Mouse (Mus musculus) cerebellum, postnatal 10 days (tissue): ENCODE data around the gene Dhdh.
"Not testable (repeated sequence)": the region's sequence is repeated elsewhere in the genome, so short reads cannot be mapped to it uniquely, and the experiment has no call there.

Experiments used
- DNase-seq, 2 experiments: peaks; one replicate each; pipeline ENCODE4 v3.0.0; 2021; ENCODE audit warnings: mixed read lengths in 2 of 2

Dhdh gene

DNA sequence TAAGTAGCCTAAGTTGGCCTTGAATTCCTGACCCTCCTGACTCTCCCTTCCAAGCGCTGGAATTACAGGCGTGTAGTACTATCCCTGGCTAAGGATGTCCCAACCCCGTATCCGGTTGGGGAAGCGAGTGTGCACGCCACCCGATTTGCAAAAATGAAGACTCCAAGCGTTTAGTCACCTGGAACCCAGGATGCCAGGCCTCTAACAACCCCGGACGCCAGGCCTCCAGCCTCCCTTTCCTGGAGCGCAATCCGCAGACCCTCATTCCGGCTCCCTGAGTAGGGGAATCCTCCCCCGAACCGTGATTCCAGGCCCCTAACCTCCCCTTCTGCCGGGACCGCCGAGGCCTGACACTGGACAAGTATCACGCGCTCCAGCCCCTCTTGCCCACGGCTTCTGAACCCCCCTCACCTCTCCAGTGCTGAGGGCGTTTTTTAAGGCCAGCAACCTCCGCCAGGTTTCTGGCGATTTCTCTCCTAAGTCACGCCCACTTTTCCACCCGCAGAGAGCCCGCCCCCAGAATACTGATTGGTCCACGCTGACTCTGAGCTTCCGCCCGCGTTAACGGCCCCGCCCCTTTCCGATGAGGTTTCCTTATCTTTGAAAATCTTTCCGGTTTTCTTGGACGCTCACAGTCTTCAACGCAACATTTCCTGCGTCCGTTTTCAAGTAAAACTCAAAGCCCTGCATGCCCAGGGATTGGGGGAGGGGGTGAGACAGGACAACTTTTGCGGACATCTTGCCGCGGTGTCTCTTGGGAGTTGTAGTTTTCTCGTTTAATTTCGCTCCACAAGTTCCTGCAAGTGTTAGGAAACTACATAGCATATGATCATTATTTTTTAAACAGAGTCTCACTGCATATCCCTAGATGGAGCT, 21.5 kb upstream of the Dhdh start, which contains the start of gene Nucb1:
Gene Nucb1, minus strand, starts transcription at position 495 of the 876 bp plus-strand sequence.
- peak; percentile 97 for DNase-seq

DNA sequence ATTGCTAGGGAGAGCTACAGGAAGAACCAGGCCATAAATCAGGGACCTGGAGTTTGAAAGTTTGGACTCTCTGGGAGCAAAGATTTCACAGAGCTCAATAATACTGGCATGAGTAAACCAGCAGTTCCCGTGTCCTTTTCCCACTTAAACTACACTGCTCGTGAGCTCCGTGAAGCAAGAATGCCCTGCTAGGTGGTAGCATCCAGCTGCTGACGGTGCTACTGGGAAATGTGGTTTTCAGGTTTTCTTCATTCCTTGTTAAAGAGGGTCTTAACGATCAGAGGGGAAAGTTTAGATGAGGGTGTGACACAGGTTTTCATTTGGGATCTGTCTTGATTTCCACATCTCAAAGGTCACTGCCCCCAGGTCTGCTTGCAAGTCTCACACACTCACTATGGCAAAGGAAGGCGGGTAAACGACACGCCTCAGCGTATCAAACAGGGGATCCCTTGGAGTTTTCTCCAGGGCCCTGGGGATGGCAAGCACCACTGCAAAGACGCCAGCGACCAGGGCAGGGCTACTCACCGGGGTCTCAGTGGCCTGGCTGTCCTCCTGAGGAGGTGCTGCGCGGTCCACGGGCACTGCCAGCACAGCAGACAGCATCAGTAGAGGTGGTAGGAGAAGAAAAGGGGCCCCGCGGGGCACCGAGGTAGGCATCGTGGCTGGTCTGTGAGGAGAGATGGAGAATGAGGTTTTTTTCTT, 20.7 kb upstream of the Dhdh start:
- DNase-seq, result no peak

DNA sequence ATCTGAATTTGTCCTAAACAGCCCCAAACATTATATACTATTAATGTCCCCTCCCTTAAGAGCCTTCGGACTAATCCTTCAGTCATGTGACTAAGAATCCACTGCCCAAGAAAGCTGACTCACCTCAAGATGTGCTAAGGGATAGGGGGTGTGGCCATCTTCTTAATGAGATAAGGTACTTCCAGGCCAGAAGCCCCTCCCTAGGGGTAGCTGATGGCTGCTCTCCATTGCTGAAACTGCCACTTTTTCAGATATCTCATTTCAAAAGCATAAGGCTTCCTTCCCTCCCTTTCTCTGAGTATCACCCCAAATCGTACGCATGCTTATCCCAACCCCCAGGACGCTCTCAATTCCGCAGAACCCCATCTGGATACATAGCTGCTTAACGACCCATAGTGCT, 20.0 kb upstream of the Dhdh start:
- DNase-seq, result no peak

DNA sequence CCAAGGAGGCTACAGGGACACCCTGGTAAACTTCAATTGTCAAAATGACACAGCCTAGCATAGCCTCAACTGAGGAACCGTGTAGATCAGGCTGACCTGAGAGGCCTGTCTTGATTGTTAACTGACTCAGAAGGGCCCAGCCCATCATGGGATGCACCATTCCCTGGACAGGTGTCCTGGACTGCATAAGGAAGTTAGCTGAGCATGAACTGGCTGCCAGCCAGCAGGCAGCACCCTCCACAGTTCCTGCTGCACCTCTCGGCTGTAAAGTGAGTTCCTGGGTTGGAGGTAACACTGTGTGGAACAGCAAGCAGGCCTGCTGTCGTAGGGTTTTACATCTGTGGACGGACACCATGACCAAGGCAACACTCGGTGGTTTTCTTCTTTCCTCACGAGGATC, 19.0 kb upstream of the Dhdh start:
- DNase-seq, result no peak

DNA sequence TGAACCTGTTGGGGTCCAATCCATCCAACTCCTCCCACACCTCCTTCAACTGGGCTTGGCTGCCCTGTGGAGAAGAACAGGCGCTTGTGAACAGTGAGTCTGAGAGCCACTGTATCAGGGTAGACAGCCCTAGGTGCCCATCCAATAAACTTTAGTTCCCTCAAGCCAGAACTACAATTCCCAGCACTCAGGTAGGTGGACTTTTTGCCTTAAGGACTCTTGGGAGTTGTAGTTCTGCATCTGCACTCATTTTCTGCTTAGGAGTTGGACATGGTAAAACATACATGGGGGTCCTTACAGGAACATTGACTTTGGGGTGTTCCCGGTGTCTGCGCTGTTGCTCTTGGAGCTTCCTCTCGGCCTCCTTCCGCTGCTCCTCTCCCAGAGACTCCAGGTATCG, 9.8 kb upstream of the Dhdh start:
- DNase-seq, result no peak

DNA sequence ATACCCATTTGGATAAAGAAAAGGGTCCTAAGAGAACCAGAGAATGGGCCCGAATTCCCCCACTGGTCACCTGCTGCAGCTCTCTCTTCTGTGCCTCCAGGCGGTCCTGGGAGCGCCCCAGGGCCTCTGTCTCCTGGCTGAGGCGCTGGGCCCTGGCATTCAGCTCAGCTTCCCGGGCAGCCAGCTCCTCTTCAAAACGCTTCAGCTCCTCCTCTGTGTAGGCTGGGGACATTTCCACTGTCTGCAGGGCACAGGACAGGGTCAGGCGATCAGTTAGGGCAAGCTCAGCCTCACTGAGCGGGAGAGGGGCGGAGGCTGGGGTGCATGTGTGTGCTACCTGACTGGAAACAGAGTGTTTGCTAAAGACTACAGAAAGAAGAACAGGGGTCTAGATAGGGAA, 5.9 kb upstream of the Dhdh start:
- no peak for DNase-seq

DNA sequence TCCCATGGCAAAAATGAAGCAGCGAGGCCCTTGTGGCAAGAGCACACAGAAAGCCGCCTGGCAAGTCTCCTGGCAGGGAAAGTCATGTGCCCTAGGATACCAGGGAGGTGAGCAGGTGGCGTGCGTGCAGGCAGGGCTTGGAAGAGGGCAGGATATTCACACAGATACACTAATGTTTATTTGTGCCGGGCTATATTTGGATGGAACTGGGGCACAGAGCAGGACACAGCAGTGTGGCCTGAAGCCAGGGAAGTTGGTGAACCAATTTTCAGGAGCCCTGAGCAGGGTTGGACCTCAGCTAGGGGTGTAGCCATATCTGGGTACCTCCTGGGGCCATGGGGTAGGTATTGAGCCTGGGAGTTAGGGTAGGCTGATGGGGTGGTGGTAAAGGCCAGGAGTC, 4.3 kb upstream of the Dhdh start:
- peak; percentile 72 for DNase-seq

DNA sequence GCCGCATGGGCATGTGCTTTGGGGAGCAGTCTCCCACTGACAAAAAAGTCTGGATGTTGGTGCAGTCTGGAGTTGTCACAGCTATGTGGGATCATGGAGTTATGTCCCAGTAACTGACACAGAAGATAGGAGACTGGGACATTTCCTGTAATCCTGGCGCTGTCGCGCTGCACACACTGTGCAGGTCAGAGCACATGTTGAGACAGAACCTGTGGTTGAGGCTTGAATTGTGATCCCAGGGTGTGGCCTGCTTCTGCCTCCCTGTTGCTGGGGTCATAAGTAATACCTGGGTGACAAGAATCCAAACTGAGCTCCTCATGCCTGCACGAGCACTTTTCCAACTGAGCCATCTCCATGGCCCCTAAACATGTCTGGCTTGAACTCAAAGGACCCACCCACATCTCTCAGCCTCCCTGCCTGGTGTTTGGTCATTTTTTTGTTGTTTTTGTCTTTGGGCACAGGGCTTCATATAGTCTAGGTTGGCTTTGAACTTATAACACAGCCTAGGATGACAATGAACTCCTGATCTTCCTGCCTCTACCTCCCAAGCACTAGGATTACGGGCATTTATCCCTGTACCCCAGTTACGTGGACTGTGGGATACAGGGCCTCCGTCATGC, 3.7 kb upstream of the Dhdh start:
- no peak for DNase-seq

DNA sequence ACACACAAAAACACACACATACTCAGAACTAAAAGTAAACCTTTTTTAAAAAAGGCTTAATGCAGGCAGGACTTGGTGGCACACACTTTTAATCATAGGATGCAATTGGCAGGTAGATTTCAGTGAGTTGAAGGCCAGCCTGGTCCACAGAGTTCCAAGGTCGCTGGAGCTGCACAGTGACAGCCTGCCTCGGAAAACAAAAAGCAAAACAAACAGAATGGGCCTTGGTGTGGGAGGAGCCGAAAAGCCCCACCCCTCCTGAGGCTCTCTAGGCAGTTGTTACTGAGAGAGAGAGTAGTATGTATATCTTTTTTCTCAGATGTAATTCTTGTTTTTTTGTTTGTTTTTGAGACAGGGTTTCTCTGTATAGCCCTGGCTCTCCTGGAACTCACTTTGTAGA, 2.7 kb upstream of the Dhdh start:
- no peak for DNase-seq

DNA sequence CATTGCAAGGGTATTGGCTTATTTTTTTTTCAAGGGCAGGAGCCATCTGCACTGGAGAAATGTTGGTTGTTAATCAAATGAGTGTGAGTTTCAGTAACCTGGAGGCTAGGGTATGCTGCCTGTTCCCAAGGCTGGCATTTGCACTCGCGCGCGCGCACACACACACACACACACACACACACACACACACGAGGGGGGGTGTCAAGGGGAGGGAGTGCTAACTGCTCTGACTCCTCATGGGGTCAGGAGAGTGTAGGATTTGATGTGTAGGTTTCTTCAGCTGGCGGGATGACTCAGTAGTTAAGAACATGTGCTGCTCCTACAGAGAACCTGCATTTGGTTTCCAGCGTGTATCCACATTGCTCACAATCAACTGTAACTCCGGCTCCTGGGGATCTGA, 2.2 kb upstream of the Dhdh start:
- DNase-seq, result no peak

DNA sequence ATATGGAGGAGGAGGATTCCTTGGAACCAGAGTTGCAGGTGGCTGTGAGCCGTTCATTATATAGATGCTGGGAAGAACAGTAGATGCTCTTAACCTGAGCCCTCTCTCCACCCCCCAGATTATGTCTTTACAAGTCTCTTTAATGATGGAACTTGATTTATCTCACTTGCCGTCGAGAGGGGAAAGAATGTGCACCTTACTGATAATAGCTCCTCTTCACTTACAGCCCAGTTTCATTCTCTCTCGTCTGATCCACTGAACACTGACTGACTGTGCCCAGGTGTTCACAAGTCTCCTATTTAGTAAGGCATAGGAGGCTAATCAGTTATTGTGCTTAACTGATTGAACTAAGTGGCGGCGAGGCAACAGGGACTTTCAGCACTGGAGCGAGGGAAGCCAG, 973 bp upstream of the Dhdh start:
- no peak for DNase-seq

DNA sequence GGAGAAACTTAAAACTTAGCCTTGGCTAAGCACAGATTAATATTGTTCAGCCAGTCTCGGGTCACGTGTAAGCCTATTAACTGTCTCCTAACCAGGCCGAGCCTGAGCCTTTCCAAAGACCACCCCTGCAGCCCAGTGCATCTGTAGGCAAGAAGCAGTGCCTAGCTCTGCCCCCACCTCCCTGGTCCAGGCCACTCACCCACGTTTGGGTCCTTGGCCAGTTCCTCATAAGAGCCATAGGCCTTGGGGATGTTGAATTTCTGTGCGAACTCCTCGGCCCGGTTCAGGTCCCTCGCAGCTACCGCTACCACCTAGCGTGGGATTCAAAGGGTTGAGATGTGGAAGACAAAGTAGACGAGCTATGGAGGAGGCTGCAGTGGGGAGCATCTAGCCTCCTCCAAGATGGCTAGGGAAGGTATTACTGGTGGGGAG, 728 bp downstream of the Dhdh start:
- no peak for DNase-seq

DNA sequence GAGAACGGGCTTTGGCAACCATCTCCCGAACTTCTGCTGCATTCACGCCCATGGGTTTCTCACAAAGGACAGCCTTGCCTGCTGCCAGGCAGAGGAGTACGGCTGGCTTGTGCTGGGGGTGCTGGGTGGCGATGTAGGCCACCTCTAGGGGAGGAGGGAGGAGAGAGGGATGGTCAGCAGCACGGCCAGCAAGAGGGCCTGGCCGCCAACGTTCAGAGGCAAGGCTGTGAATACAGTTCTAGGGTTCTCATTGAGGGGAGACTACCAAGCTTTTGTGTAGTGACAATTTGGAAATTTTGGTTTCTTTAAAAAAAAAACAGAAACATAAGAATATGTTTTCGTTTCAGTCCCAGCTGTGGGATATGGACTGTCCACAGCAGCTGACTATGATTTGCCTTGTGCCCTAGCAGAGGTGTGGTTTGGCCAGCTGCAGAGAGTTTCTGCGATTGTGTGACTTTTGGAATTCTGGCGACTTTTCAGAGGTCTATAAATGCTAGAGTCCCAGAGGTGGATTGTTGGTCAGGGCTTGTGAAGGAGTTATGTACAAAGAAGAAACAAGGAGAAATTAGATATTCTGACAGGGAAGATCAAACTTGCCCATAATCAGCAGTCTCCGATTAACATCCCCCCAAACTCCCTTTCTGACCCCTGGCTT, 1.7 kb downstream of the Dhdh start, which contains the start of gene Gm45808:
Gene Gm45808, minus strand, starts transcription at position 51 of the 655 bp plus-strand sequence.
- DNase-seq, result no peak

DNA sequence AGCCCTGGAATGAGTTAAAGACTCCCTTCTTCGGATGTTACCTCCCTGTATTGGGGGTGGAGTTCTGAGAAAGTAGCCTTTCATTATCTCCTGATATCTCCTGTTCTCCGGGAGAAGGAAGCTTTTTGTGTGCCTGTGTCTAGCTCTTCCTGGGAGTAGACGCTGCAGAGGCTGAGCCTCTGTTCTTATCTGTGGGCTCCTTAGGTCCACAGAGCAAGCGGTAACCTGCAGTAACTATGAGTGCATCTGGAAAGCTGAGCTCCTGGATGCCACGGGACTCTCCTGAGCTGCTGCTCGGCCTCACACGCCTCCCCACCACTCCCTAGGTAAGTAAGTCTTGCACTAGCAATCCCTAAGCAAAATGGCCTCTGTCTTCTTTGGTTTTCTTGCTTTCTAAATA, 2.4 kb downstream of the Dhdh start:
- DNase-seq, result no peak

DNA sequence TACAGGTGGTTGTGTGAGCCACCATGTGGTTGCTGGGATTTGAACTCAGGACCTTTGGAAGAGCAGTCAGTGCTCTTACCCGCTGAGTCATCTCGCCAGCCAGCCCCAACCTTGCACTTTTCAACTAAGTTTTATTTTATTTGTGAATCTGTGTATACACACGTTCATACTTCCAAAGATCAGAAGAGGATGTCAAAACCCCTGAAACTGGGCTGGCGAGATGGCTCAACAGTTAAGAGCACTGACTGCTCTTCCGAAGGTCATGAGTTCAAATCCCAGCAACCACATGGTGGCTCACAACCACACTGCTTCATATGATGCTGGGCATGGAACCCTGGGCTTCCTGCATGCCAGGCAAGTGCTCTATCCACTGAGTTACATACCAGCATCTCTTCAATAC, 3.6 kb downstream of the Dhdh start:
- not testable (repeated sequence) for DNase-seq

DNA sequence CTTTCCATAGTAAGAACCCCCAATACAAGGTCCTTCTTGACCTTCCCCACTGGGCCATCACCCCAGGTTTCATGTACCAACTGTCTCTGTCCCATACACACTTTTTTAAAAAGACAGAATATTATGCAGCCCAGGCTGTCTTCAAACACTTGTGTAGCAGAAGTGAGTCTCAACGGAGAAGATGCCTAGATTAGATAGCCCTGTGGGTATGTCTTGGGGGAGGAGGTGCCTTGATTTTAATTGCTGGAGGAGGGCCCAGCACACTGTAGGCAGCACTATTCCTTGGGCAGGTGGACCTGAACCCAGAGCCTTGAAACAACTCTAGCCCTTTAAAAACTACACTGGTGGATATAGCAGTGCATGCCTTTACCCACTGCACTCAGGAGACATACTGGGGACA, 6.4 kb downstream of the Dhdh start:
- no peak for DNase-seq

DNA sequence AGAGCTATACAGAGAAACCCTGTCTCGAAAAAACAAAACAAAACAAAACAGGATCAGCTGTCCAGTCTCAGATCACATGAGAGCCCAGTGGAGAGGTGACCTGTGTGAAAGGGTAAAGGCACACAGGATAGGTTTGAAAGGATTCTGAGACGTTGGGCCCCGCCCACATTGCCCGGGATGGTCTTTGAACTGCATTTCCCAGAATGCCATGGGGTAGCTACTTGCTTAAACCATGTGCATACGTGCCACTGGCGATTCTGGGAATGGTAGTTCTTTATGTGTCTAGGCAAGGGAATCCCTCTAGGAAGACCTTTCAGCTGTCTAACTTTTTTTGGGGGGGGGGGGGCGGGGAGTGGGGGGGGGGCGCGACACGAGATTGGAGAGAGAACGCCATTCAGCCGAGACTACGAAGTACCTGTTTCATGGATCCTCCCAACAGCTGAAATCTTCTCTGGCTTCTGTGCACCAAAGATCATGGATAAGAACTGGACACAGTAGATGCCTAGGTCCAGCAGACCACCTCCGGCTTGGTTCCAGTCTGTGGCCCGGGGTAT, 7.2 kb downstream of the Dhdh start, which contains the start of gene Tulp2:
Gene Tulp2, plus strand, starts transcription at position 504 of the 554 bp plus-strand sequence.
- DNase-seq, result peak; percentile 81 to 82

DNA sequence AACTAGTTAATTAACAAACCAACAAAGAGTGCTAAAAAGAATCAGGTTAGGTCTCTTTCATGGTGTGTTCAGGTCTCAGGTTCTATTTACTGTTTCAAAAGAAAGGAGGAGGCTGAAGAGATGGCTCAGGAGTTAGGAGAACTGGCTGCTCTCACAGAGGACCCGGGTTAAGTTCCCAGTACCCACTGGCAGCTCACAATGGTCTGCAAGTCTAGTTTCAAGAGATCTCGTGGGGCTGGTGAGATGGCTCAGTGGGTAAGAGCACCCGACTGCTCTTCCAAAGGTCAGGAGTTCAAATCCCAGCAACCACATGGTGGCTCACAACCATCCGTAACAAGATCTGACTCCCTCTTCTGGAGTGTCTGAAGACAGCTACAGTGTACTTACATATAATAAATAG, 8.3 kb downstream of the Dhdh start:
- DNase-seq, result not testable (repeated sequence)

DNA sequence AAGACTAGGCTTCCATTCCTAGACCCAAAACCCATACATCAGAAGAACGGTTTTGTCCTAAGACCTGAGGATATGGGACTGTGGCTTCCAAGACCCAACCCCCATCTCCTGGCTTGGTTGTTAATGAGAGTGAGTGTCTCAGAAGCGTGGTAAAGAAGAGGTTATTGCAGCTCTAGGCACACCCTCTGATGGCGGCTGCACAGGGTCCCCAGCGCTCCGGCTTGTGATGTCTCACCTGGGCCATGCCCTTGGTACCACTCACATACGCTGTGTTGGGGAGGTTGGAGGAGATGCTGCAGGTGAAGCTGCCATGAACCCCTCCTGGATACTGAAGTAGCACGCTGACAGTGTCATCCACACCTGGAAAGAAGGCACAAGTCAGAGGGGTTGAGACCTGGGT, 9.8 kb downstream of the Dhdh start:
- DNase-seq, result no peak

DNA sequence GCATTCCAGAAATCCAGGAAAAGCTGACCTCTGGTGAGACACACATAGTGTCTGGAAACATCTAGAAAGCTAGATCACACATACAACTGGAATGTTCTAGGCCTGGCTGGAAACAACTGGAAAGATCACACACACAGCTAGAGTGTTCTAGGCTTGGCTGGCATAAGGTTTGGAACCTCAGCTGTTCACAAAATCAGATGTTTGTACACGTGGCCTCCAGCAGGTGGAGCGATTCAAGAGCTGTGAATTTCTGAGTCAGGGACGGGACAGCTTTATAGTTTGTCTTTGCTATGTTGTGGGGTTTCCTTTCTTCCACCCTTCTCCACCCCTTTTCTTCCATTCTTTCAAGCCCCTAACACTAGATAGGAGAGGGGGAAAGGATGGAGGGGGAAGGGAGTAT, 11.6 kb downstream of the Dhdh start:
- peak; percentile 80 to 81 for DNase-seq

DNA sequence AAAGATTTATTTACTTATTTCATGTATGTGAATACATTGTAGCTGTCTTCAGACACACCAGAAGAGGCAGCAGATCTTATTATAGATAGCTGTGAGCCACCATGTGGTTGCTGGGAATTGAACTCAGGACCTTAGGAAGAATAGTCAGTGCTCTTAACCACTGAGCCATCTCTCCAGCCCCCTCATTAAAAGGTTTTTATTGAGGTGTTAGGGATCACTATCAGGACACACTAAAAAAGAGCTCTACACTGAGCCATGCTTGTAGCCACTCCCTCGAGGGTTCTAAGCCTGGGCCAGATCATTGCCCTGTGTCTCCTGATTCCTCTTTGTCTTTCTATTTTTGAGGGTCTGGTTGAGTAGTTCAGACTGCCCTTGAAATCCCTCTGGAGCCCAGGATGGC, 12.2 kb downstream of the Dhdh start:
- no peak for DNase-seq

DNA sequence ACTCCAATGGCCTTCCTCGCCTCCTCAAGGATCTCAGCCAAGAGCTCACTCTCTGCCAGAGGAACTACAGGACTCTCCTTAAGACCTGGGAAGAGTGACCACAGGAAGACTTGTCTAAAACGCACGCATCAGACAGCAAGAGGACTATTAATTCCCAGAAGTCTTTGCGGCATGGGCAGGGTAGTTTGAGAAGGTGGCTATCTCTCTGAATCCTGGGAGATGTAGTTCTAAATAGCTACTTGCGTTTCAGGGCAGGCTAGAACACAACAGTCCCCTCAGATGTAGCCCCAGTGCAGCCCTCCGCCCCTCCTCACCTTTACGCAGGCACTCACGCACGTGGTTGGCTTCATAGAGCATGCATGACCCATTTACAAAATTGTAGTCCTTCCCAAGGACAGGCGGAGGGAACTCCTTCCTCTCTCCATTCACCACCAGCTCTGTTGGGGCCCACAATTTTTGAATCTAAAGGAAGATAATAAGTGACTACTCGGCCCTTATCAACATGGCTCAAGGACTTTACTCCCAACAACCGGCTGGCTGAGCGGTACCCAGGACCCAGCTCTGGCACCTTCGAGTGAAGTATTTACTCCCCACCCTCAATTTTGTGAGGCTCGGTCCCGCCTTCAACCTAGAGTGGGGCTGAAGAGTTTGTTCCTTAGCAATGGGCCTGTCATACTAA, 13.2 kb downstream of the Dhdh start:
- DNase-seq, result peak in 1 of 2 experiments; percentile 52
